Mouse (Mus musculus) CH12.LX (cell line): ENCODE data around the gene Pop7. TPM values are rescaled to one million over a fixed set of nuclear protein-coding genes. Genes with fewer than 3 reads are reported as not detected.
A peak's percentile ranks its signal among the peaks of the same experiment; 100 is the strongest.

Source experiments
- DNase-seq: peaks from one replicate; pipeline ENCODE4 v3.0.0-alpha.2; 2013; ENCODE audit errors: extremely low read depth
- H3K27ac ChIP-seq: 2 replicates; pipeline ENCODE4 v1.5.1; 2012; ENCODE audit warnings: low read depth, mild to moderate bottlenecking, control low read depth, moderate library complexity; ENCODE audit not compliant: insufficient read depth
- H3K27me3 ChIP-seq: replicated peaks from 2 replicates; pipeline ENCODE3; 2012; ENCODE audit warnings: inconsistent platforms
- H3K36me3 ChIP-seq, 2 experiments: replicated peaks in 1 of 2; 2 replicates each; pipeline versions ENCODE3 to v1.6.1; 2012; ENCODE audit warnings: inconsistent platforms in 1 of 2, low read length in 1 of 2, mild to moderate bottlenecking in 1 of 2, mixed read lengths in 1 of 2, moderate library complexity in 1 of 2; ENCODE audit not compliant: control insufficient read depth in 1 of 2, insufficient read depth in 1 of 2
- H3K4me1 ChIP-seq, 2 experiments: 2 replicates each; pipeline ENCODE4 v1.6.1; 2012; ENCODE audit warnings: inconsistent platforms in 1 of 2, moderate library complexity in 1 of 2; ENCODE audit not compliant: insufficient read depth in 2 of 2, control insufficient read depth in 1 of 2
- H3K4me2 ChIP-seq: 2 replicates; pipeline ENCODE4 v1.6.1; 2012; ENCODE audit warnings: low read depth, mild to moderate bottlenecking, control low read depth; ENCODE audit not compliant: poor library complexity, insufficient read depth, severe bottlenecking
- H3K4me3 ChIP-seq, 3 experiments: fragments of 150-350 bp in 1 of 3; sonication (generic) in 1 of 3; replicated peaks in 1 of 3; 2 replicates each; pipeline versions ENCODE3 to v1.5.1; 2011 to 2012; ENCODE audit warnings: low read depth in 2 of 3, low read length in 2 of 3, mild to moderate bottlenecking in 2 of 3, moderate library complexity in 2 of 3, control low read depth in 1 of 3, improper control_type of control experiment in 1 of 3, inconsistent platforms in 1 of 3, mixed read lengths in 1 of 3; ENCODE audit not compliant: poor library complexity in 1 of 3
- H3K79me2 ChIP-seq: replicated peaks from 2 replicates; pipeline ENCODE4 v1.6.1; 2012; ENCODE audit warnings: mild to moderate bottlenecking, moderate library complexity; ENCODE audit not compliant: control insufficient read depth, poor library complexity, insufficient read depth, severe bottlenecking; ENCODE audit errors: extremely low read depth
- H3K9ac ChIP-seq: 2 replicates; pipeline ENCODE4 v1.6.1; 2012; ENCODE audit warnings: low read depth, mild to moderate bottlenecking, control low read depth, moderate library complexity; ENCODE audit not compliant: insufficient read depth
- H3K9me3 ChIP-seq: replicated peaks from 2 replicates; pipeline ENCODE3; 2012; ENCODE audit warnings: low read length, inconsistent platforms, mixed read lengths
- BHLHE40 ChIP-seq: IDR thresholded peaks from 2 replicates; pipeline ENCODE4 v1.6.1; 2011; ENCODE audit warnings: mild to moderate bottlenecking, low read depth, low read length, improper control_type of control experiment
- ELF1 ChIP-seq: IDR thresholded peaks from 2 replicates; pipeline ENCODE4 v1.6.1; 2014; ENCODE audit warnings: low read depth, mild to moderate bottlenecking, inconsistent platforms, low read length, improper control_type of control experiment
- ETS1 ChIP-seq: conservative IDR thresholded peaks from 2 replicates; pipeline ENCODE4 v1.6.1; 2012; ENCODE audit warnings: low read depth, mild to moderate bottlenecking, inconsistent platforms, low read length, improper control_type of control experiment, moderate library complexity
- HCFC1 ChIP-seq: IDR thresholded peaks from 2 replicates; pipeline ENCODE4 v1.6.1; 2012; ENCODE audit warnings: low read depth, mild to moderate bottlenecking, inconsistent platforms, low read length, improper control_type of control experiment
- IRF4 ChIP-seq: IDR thresholded peaks from 2 replicates; pipeline ENCODE4 v1.6.1; 2014; ENCODE audit warnings: low read depth, mild to moderate bottlenecking, inconsistent platforms, low read length, improper control_type of control experiment
- JUN ChIP-seq: IDR thresholded peaks from 2 replicates; pipeline ENCODE4 v1.6.1; 2011; ENCODE audit warnings: low read depth, mild to moderate bottlenecking, low read length, improper control_type of control experiment, moderate library complexity; ENCODE audit not compliant: insufficient read depth
- KAT2A ChIP-seq: IDR thresholded peaks from 2 replicates; pipeline ENCODE4 v1.6.1; 2012; ENCODE audit warnings: low read length, improper control_type of control experiment, inconsistent platforms; ENCODE audit not compliant: insufficient replicate concordance
- MAZ ChIP-seq: IDR thresholded peaks from 2 replicates; pipeline ENCODE4 v1.6.1; 2012; ENCODE audit warnings: low read depth, mild to moderate bottlenecking, inconsistent platforms, low read length, improper control_type of control experiment, moderate library complexity
- MEF2A ChIP-seq: IDR thresholded peaks from 2 replicates; pipeline ENCODE4 v1.6.1; 2014; ENCODE audit warnings: low read depth, mild to moderate bottlenecking, inconsistent platforms, low read length, improper control_type of control experiment, borderline replicate concordance
- MXI1 ChIP-seq: IDR thresholded peaks from 2 replicates; pipeline ENCODE4 v1.6.1; 2011; ENCODE audit warnings: mild to moderate bottlenecking, low read depth, low read length, improper control_type of control experiment
- POLR2A ChIP-seq: IDR thresholded peaks from 2 replicates; pipeline ENCODE4 v1.6.1; 2011; ENCODE audit warnings: low read depth, mild to moderate bottlenecking, improper control_type of control experiment, low read length
- RAD21 ChIP-seq: IDR thresholded peaks from 2 replicates; pipeline ENCODE4 v1.6.1; 2011; ENCODE audit warnings: low read depth, mild to moderate bottlenecking, low read length, improper control_type of control experiment, moderate library complexity
- SIN3A ChIP-seq: IDR thresholded peaks from 2 replicates; pipeline ENCODE4 v1.6.1; 2012; ENCODE audit warnings: low read length, improper control_type of control experiment, inconsistent platforms
- TBP ChIP-seq: conservative IDR thresholded peaks from 2 replicates; pipeline ENCODE4 v1.6.1; 2011; ENCODE audit warnings: low read depth, low read length, improper control_type of control experiment
- USF2 ChIP-seq: conservative IDR thresholded peaks from 2 replicates; pipeline ENCODE4 v1.6.1; 2011; ENCODE audit warnings: low read depth, low read length, improper control_type of control experiment
- ZC3H11A ChIP-seq: IDR thresholded peaks from 2 replicates; pipeline ENCODE4 v1.6.1; 2012; ENCODE audit warnings: low read depth, mild to moderate bottlenecking, inconsistent platforms, low read length, improper control_type of control experiment
- dilution Hi-C: fragments of 300-500 bp; cut with MboI; formaldehyde crosslinking; loops from 2 replicates; pipeline ENCODE4 v1.14.3; 2020; ENCODE audit warnings: low sequenced_read_pairs; ENCODE audit not compliant: extremely low pct_unique_long_range_greater_than_20kb, extremely low pct_ligation_motif_present
- in situ Hi-C: fragments of 300-500 bp; cut with MboI; formaldehyde crosslinking; loops from 3 replicates; pipeline ENCODE4 v1.14.3; 2019; ENCODE audit warnings: low sequenced_read_pairs, low pct_ligation_motif_present, low pct_unique_long_range_greater_than_20kb, mixed read lengths
- polyA plus RNA-seq: library from polyadenylated mRNA; unstranded; fragments of >175 nt; gene quantifications from 2 replicates; pipeline ENCODE4 v1.2.1, GENCODE M21; 2012; ENCODE audit warnings: low read depth; ENCODE audit not compliant: insufficient read length
- total RNA-seq, 2 experiments: library from RNA; depleted of rRNA; stranded (reverse); fragments of 300-350 nt in 1 of 2; fragments of >200 nt in 1 of 2; gene quantifications; 2 replicates each; pipeline ENCODE4 v1.2.3; 2012 to 2014

Pop7 gene
- total and polyA plus RNA-seq, 3 experiments: 35.0 to 44.2 (median 38.5) TPM

DNA sequence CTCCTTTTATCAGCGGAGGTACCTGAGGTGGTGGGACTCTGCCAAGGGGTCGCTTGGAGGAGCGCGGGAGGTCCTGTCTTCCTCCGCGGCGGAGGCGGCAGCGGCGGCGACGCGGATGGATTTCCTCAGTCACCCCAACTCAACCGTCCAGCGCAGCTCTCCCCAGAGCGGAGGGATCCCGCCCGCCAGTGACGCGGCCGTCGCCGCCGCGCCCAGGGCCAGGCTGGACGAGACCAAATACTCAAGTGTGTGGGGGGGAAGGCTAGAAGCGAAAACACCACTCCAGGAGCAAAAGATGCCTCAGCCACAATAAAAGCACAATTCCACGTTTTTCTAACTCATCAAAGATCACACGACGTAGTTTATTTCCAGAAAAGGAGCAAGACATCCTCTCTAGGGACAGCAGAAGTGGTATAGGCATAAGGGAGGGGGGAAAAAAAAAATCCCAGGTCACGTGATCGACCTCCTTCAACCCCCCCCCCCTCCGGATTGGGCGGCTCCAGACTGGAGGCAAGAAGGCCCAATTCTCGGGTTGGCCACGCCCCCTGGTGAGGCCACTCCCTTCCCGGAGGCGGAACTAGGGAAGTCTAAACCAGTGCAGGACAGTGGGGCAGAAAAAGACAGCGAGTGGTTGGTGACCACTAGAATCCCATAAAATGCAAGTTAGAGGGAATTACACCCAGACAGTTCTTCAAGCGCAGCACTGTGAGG lies 31.0 kb upstream of the Pop7 start, which contains the start of the genes Epo and Gnb2 (continued):
- peak; percentile 63; the same call in 1 of the 2 replicates for TF ChIP-seq MEF2A
- peak; percentile 77 for TF ChIP-seq ELF1
- TF ChIP-seq BHLHE40: peak; percentile 87
- TF ChIP-seq KAT2A: peak; percentile 100
- no peak for TF ChIP-seq RAD21
- peak; percentile 77 for TF ChIP-seq IRF4
- TF ChIP-seq JUN: no peak
- peak; percentile 99 for TF ChIP-seq MAZ
- no peak; the same call in 1 of the 2 replicates for TF ChIP-seq ETS1
- peak; percentile 97 for TF ChIP-seq USF2
- TF ChIP-seq POLR2A: peak; percentile 70
- peak; percentile 66 for TF ChIP-seq HCFC1

DNA sequence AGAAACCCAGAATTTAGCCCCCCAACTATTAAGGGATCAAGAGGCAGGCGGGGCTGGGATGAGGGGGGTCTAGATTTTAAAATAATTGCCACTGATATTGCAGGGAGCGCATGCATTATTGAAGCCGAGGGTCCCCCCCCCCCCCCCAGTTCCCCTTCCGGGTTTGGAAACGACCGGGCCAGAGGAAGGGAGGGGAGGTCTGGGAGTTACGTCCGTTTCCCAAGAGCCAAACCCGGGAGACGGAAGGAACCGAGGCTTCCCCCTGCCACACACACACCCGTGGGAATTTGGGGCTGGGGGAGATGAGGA lies 30.4 kb upstream of the Pop7 start:
- peaks cover 1% of the 10 kb centered on the region for H3K27me3 ChIP-seq
- in situ Hi-C loops (loop anchor here (5.0 kb wide), 1 partner anchor 35 kb away; the partner anchor contains the start of gene Tfr2), dilution Hi-C loops (no loop called here)
- peak overlapping the region; percentile 81 for H3K4me2 ChIP-seq
- no peaks in the 10 kb centered on the region for H3K9me3 ChIP-seq
- H3K4me1 ChIP-seq: peaks cover 3 to 35% of the 10 kb centered on the region in 2 experiments; a peak in 3 of 4 replicates
- peak overlapping the region; percentile 65 for H3K27ac ChIP-seq
- peaks cover 23 to 27% of the 10 kb centered on the region in 2 experiments for H3K36me3 ChIP-seq
- no peak for DNase-seq
- TF ChIP-seq ELF1 (peak; percentile 76), ZC3H11A (no peak)
- H3K9ac ChIP-seq: peak overlapping the region; percentile 96
- H3K4me3 ChIP-seq: peak overlapping the region; percentile 79 to 93 (median 93)
- peaks cover 29% of the 10 kb centered on the region for H3K79me2 ChIP-seq

DNA sequence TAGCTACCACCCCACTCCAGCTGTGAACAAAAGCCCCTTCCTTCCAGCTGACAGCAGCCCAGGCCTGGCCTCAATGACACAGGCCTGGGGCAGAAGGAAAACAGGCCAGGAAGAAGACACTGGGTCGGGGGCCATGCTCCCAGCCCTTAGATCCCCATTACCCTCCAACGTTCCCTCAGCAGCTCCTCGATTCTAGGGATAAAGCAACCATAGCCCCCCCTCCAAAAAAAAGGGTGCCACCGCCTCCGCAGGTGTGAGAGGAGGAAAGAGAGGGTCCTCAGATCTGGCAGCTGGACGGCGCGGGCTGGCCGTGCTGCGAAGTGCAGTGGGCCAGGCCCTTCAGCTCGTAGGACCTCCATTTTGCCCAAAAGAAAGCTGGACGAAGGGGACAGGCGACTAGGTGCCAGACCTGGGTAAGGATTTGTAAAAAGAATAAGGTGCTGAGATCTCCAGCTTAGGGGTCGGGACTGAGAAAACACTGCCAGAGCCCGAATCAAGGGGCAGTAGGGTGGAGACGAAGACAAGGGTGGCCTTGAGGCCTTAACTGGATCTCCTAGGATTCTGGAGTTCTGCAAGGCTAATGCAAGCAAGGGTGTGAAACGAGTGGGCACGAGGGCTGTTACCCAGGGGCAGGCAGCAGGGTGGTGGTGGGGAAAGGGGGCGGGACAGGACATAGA lies 30.0 kb upstream of the Pop7 start:
- DNase-seq: peak; percentile 14
- Histone ChIP-seq H3K4me1 (peaks cover 3 to 37% of the 10 kb centered on the region in 2 experiments; a peak in 3 of 4 replicates), H3K79me2 (peaks cover 29% of the 10 kb centered on the region)

More for the DNA sequence above, 30.0 kb upstream of the Pop7 start:
- TF ChIP-seq SIN3A: peak; percentile 46; the same call in 1 of the 2 replicates
- no peak for TF ChIP-seq TBP
- no peak for TF ChIP-seq ZC3H11A
- TF ChIP-seq MXI1: peak; percentile 38; the same call in 1 of the 2 replicates
- TF ChIP-seq, all 38 proteins: peak for 2
- Histone ChIP-seq H3K9me3 (no peaks in the 10 kb centered on the region), H3K27me3 (peaks cover 1% of the 10 kb centered on the region), H3K4me2 (peak overlapping the region; percentile 81), H3K36me3 (peaks cover 27 to 32% of the 10 kb centered on the region in 2 experiments), H3K9ac (peak overlapping the region; percentile 96), H3K27ac (peak overlapping the region; percentile 44; the same call in 1 of the 2 replicates), H3K4me3 (peak overlapping the region; percentile 79 to 93 (median 93))
- in situ Hi-C loops (loop anchor here (5.0 kb wide), 1 partner anchor 35 kb away; the partner anchor contains the start of gene Tfr2), dilution Hi-C loops (no loop called here)
